Mouse (Mus musculus) cerebellum, postnatal 25 days (tissue): ENCODE data around the gene Itgbl1.

Experiments
- DNase-seq, 2 experiments: peaks; one replicate each; pipeline ENCODE4 v3.0.0; 2021; ENCODE audit warnings: mixed read lengths in 2 of 2

Gene Itgbl1

DNA sequence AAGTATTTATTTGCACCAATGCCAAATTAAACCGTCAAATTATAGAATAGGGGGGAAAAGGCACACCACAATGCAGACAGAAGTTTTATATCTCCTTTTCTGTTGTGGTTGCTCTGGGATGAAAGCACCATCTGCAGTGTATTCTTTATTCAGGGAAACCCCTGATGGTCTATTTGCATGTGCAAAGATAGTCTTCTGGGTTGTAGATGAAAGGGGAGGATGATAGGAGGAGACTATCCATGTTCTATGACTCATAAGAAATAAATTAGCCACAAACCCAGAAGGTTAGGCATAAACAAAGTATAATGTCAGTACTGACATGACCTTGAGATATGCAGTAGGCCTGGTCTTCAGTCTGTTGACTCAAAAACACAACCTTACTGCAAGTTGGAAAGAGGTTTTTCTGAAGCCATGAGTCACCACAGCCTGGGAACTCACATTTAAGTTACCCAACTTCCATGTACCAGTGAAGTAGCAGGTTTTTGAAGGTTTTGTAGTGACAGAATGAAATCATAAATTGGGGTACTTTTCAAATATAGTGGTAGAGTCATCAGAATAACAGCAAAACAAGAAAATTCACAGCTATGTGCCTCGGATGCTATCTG, 330.9 kb downstream of the Itgbl1 start:
- DNase-seq: no peak
